Comparison of ENCODE assay signal across 26 mouse cellular contexts in genomic region chr3:27006844-27007243, GRCm38 (mm10).
DNase-seq lines count a peak whose midpoint lies in the region; ATAC-seq and TF ChIP-seq lines count a peak whose summit lies in the region.
"Had no signal": no experiment of that assay in that cellular context is flagged by ENCODE, and none has a peak within 500 bp of the region (broad histone marks: within the 10 kb centered on the region; RNA-seq: fewer than 3 reads in every experiment).

No protein-coding gene starts in this region.

- 0 out of 2 replicates have a peak, but pooled peaks have one; percentile 9 for TF ChIP-seq CTCF in layer of hippocampus, adult 2 months (conservative IDR thresholded peaks at IDR 0.05)

- H3K9me3 ChIP-seq in forebrain, embryonic 11.5 days (ENCODE audit: control insufficient read depth, low read length) = no peaks in the 10 kb centered on the region
- H3K9me3 ChIP-seq: embryonic facial prominence, embryonic 13.5 days; embryonic facial prominence, embryonic 15.5 days; G1E had no signal

- no peak overlapping the region for H3K27ac ChIP-seq in layer of hippocampus, adult 2 months
- H3K27ac ChIP-seq in forebrain, embryonic 11.5 days (ENCODE audit: low read depth, low read length) = no peak overlapping the region
- H3K27ac ChIP-seq: embryonic facial prominence, embryonic 13.5 days; embryonic facial prominence, embryonic 15.5 days; forebrain, embryonic 10.5 days; forebrain, embryonic 13.5 days had no signal

- H3K4me3 ChIP-seq in layer of hippocampus, adult 2 months = no peak overlapping the region
- no peak overlapping the region for H3K4me3 ChIP-seq in forebrain, embryonic 11.5 days (ENCODE audit: low read depth, low read length)
- H3K4me3 ChIP-seq: embryonic facial prominence, embryonic 13.5 days; embryonic facial prominence, embryonic 15.5 days; erythroblast, embryonic 14.5 days; forebrain, embryonic 10.5 days; forebrain, embryonic 13.5 days had no signal

- no peak for ATAC-seq in forebrain, embryonic 11.5 days (replicated peaks; ENCODE audit: low FRiP score)
- ATAC-seq: activated CD4-positive, CD25-positive, alpha-beta regulatory T cell, adult 4 months; forebrain, embryonic 13.5 days; forebrain, embryonic 16.5 days; Patski had no signal

- H3K27me3 ChIP-seq in forebrain, embryonic 11.5 days (ENCODE audit: control insufficient read depth, insufficient read depth, low read length) = no peaks in the 10 kb centered on the region
- H3K27me3 ChIP-seq: embryonic facial prominence, embryonic 13.5 days; embryonic facial prominence, embryonic 15.5 days; forebrain, embryonic 13.5 days had no signal

- no peaks in the 10 kb centered on the region for H3K4me1 ChIP-seq in forebrain, embryonic 11.5 days (replicated peaks; ENCODE audit: control insufficient read depth, insufficient read depth, low read length)
- H3K4me1 ChIP-seq: embryonic facial prominence, embryonic 13.5 days; embryonic facial prominence, embryonic 15.5 days; forebrain, embryonic 10.5 days; forebrain, embryonic 13.5 days had no signal

- no peak for DNase-seq in layer of hippocampus, adult 2 months (ENCODE audit: low spot score in 2 of 2)
- DNase-seq in layer of hippocampus, adult 11-12 months (ENCODE audit: low spot score) = no peak
- peak; percentile 46 for DNase-seq in ES-CJ7 (ENCODE audit: low read depth, low spot score)
- peak; percentile 75 for DNase-seq in R1 (ENCODE audit: low read depth, low spot score)
- DNase-seq in left cerebral cortex, adult 18-20 months (ENCODE audit: low spot score in 2 of 2) = no peak
- DNase-seq in adrenal gland, adult (ENCODE audit: inconsistent age in 2 of 2, low spot score in 1 of 2) = no peak
- DNase-seq in forebrain, embryonic 11.5 days (ENCODE audit: low spot score) = no peak
- DNase-seq: adrenal gland, adult 2 months; adrenal gland, postnatal 10 days; adrenal gland, postnatal 25 days; cerebellum, adult 11 months; cerebellum, adult 18-20 months; cerebellum, adult 8-10 months; cerebellum, adult 9-11 months; cerebellum, postnatal 14 days; cerebellum, postnatal 36 days; embryo, embryonic 11 days had no signal

- no peaks in the 10 kb centered on the region for H3K36me3 ChIP-seq in forebrain, embryonic 11.5 days (ENCODE audit: control insufficient read depth, insufficient read depth, low read length)
- H3K36me3 ChIP-seq: embryonic facial prominence, embryonic 13.5 days; embryonic facial prominence, embryonic 15.5 days; forebrain, embryonic 10.5 days; G1E had no signal

- WGBS in forebrain, embryonic 11.5 days = 72% methylated on average over 1 of the region's 1 CpGs

- H3K9ac ChIP-seq in forebrain, embryonic 11.5 days (ENCODE audit: low read length) = no peak overlapping the region
- H3K9ac ChIP-seq: embryonic facial prominence, embryonic 13.5 days; embryonic facial prominence, embryonic 15.5 days; forebrain, embryonic 13.5 days had no signal

- H3K4me2 ChIP-seq in forebrain, embryonic 11.5 days (ENCODE audit: low read depth, low read length, severe bottlenecking) = no peak overlapping the region
- H3K4me2 ChIP-seq: embryonic facial prominence, embryonic 13.5 days; embryonic facial prominence, embryonic 15.5 days; forebrain, embryonic 13.5 days had no signal

Comparison
In these comparisons a context has a peak if more than half of its experiments do, and no peak if none do; other contexts are left out.
1. DNase-seq: peak in ES-CJ7 (single experiment) and R1 (single experiment); none in layer of hippocampus, adult 2 months (0 of 2), layer of hippocampus, adult 11-12 months (single experiment), left cerebral cortex, adult 18-20 months (0 of 2), adrenal gland, adult (0 of 2) and forebrain, embryonic 11.5 days (single experiment).